Mouse (Mus musculus) neutrophil, adult 59 days (primary cell): ENCODE measurements around the gene Bcl2a1d. TPM values are rescaled to one million over a fixed set of nuclear protein-coding genes. Genes with fewer than 3 reads are reported as not detected.

ENCODE experiments used
- total RNA-seq, 2 experiments: library from RNA; stranded (reverse); gene quantifications; 1 replicate in 1 of 2; 2 replicates in 1 of 2; pipeline ENCODE4 v1.2.4; 2023

Bcl2a1d gene
- 1 to 10 TPM; 3.7 to 4.9 TPM for total RNA-seq

DNA sequence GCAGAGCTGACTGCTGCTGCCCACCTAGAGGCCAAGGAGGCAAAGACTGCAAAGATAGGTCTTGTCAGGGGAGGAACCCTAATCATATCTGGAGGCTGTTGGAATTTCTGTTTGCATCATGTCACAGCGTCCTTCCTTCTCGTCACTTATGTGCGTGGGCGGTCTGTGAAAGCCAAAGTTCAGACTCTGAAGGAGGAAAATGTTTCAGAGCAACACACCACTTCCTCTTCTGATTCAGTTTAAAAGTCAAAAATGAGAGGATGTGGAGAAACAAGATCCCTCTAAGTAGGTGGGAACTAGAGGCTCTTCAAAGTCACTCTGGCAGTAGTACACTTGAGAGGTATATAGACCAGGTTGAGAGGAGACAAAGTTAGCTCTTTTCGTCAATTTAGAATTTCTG lies at the start of gene Bcl2a1d:
Bcl2a1d (minus strand) TSS at position 187 of the 400 bp plus-strand sequence.

DNA sequence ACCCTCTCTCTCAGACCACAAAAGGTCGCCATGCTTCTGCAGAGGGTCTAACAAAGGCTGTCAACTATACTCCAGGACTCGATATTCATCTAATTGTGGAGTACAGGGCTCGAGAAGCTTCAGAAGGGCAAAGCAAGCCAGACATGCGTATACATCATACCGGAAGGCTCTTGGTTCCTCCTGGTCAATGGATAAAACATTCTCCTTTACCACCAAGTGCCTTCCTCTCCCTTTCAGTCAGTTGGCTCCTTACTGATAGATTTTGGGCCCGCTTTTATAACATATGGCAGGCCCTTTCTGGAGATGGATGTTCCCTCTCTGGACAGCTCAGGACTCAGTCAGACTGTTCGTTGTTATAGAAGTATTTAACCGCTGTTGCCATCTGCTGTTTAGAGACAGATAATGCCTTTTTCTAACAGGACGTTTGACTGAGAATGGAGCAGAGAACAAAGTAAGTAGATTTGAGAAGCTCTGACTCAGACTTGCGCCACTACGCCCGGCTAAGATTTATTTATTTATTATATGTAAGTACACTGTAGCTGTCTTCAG lies 11.7 kb downstream of the Bcl2a1d start, which contains the start of gene Mthfsl:
Mthfsl (minus strand) TSS at position 308 of the 549 bp plus-strand sequence.

Other genes with a start within 250 kb of the Bcl2a1d start
- 10 to 100 TPM; 55.1 to 64.4 TPM for gene Syncrip, start 249.3 kb downstream of the Bcl2a1d start, total RNA-seq
- gene Zfp949, start 183.9 kb downstream of the Bcl2a1d start, total RNA-seq = 10 to 100 TPM in 1 of 2 experiments, 1 to 10 TPM in 1; 7.1 to 10.4 TPM
- gene Trim43a, start 151.0 kb downstream of the Bcl2a1d start, total RNA-seq = not detected
- gene Mthfsl, start 11.6 kb downstream of the Bcl2a1d start, total RNA-seq = 10 to 100 TPM; 60.0 to 68.2 TPM
- gene Trim43c, start 107.2 kb upstream of the Bcl2a1d start, total RNA-seq = not detected
- 1 to 10 TPM; 4.7 to 6.0 TPM for gene Bcl2a1a, start 225.0 kb upstream of the Bcl2a1d start, total RNA-seq